Mouse (Mus musculus) heart, embryonic 12.5 days (tissue): ENCODE data around the gene Chrnb1. TPM values are rescaled to one million over a fixed set of nuclear protein-coding genes. Genes with fewer than 3 reads are reported as not detected.

Experiments
- ATAC-seq: fragments of 200-750 bp; cut with Nextera tagmentation; 2 replicates; pipeline ENCODE4 v1.8.0; 2017; ENCODE audit warnings: moderate TSS enrichment, moderate library complexity; ENCODE audit not compliant: insufficient number of reproducible peaks, low FRiP score
- H3K27ac ChIP-seq: fragments of 300-500 bp; sonication (generic); 2 replicates; pipeline ENCODE4 v1.5.1; 2016; ENCODE audit warnings: mild to moderate bottlenecking, moderate library complexity; ENCODE audit not compliant: poor library complexity, severe bottlenecking
- H3K27me3 ChIP-seq: fragments of 300-500 bp; sonication (generic); replicated peaks from 2 replicates; pipeline ENCODE4 v1.6.1; 2016; ENCODE audit warnings: mild to moderate bottlenecking, moderate library complexity
- H3K36me3 ChIP-seq: fragments of 300-500 bp; sonication (generic); 2 replicates; pipeline ENCODE4 v1.6.1; 2016; ENCODE audit warnings: mild to moderate bottlenecking, moderate library complexity
- H3K4me1 ChIP-seq: fragments of 300-500 bp; sonication (generic); replicated peaks from 2 replicates; pipeline ENCODE4 v1.6.1; 2016; ENCODE audit warnings: mild to moderate bottlenecking
- H3K4me2 ChIP-seq: fragments of 300-500 bp; sonication (generic); 2 replicates; pipeline ENCODE4 v1.6.1; 2016; ENCODE audit warnings: mild to moderate bottlenecking, moderate library complexity
- H3K4me3 ChIP-seq: fragments of 300-500 bp; sonication (generic); 2 replicates; pipeline ENCODE4 v1.5.1; 2016; ENCODE audit warnings: mild to moderate bottlenecking
- H3K9ac ChIP-seq: fragments of 300-500 bp; sonication (generic); 2 replicates; pipeline ENCODE4 v1.6.1; 2016; ENCODE audit warnings: mild to moderate bottlenecking, moderate library complexity
- H3K9me3 ChIP-seq: fragments of 300-500 bp; sonication (generic); replicated peaks from 2 replicates; pipeline ENCODE4 v1.6.1; 2016; ENCODE audit warnings: mild to moderate bottlenecking, moderate library complexity
- WGBS: fragments of 180-500 bp; shearing (Covaris S2); methylation state at CpG from one replicate; pipeline ENCODE4 v1.1.7; 2016; 5-methylcytosine and 5-hydroxymethylcytosine counted together
- polyA plus RNA-seq: library from polyadenylated mRNA; unstranded; fragments of >200 nt; fragmentation: Nextera tagmentation; extraction: Ambion mirVana; gene quantifications from 2 replicates; pipeline ENCODE4 v1.2.1, GENCODE M21; 2016

Gene Chrnb1
- polyA plus RNA-seq, result 5.6 and 7.7 TPM in 2 replicates

DNA sequence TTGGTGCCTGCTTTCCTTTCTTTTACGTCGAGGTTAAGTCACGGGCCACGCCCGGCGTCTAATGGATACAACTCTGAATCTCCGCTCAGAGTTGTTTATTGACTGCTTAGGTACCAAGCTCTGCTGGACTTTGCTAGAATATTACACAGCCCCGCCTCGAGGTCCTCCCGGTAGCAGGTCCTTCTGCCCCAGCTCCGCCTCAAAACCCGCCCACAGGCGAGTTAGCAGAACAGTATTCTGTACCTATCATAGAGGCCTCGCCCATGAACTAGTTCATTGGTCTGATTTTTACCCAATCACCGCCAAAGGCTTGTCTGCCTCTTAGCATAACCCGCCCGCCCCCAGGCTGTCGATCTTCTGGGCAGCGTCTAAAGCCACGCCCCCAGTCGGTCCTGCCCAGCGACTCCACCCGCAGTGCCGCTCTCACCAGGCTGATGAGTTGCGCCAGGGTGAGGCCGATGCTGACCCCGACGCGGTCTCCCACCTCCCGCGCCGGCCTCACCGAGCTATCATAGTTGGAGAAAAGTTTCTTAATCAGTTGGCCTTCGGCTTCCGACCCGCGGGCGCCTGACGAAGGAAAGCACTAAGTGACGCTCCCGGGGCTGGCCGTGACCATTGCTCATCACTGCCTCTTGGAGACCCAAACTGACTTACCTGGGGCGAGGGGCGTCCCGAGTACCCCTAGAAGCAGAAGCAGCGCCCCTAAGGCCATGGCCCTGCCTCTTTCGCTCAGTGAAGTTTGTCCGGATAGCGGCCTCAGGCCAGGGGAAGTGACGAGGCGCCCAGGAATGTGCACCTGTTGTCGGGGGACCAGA, at the start of gene Chrnb1:
Gene Chrnb1 (minus strand): TSS at position 776 of the 815 bp plus-strand sequence.
- Histone ChIP-seq H3K27me3 (peaks cover 33% of the 10 kb centered on the region), H3K4me1 (peaks cover 16% of the 10 kb centered on the region), H3K4me3 (peak within 1 kb of the TSS; percentile 54), H3K27ac (no peak within 1 kb of the TSS), H3K9me3 (no peaks in the 10 kb centered on the region), H3K36me3 (no peaks in the 10 kb centered on the region), H3K9ac (peak within 1 kb of the TSS; percentile 63), H3K4me2 (peak within 1 kb of the TSS; percentile 94)
- peak; percentile 96 for ATAC-seq
- 2% methylated on average over 52 of the region's 52 CpGs for WGBS

DNA sequence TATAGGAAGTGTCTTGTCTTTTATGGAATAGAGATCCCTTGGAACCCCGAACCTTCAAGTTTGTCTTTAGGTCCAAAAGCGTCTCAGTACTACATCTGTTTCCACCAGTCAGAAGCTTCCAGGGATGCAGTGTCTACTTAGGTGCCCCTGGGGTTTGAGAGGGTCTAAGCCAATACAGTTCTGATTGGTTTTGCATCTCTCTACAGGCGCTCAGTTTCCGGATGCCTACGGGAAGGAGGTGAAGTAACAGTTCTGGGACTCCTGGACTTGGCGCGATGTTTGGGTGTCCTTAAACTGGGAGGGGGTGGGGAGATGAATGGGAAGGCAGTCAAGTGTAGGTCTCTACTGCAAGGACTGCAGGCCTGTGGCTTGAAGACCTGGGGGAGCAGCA, 43.0 kb upstream of the Chrnb1 start:
- peak overlapping the region; percentile 75 for H3K9ac ChIP-seq
- no peak for ATAC-seq
- H3K4me2 ChIP-seq, result peak overlapping the region; percentile 92
- peaks cover 43% of the 10 kb centered on the region for H3K4me1 ChIP-seq
- peak overlapping the region; percentile 63 for H3K4me3 ChIP-seq
- H3K27me3 ChIP-seq, result peaks cover 30% of the 10 kb centered on the region
- 1% methylated on average over 7 of the region's 7 CpGs for WGBS
- H3K36me3 ChIP-seq, result no peaks in the 10 kb centered on the region
- no peaks in the 10 kb centered on the region for H3K9me3 ChIP-seq
- H3K27ac ChIP-seq, result peak overlapping the region; percentile 73

DNA sequence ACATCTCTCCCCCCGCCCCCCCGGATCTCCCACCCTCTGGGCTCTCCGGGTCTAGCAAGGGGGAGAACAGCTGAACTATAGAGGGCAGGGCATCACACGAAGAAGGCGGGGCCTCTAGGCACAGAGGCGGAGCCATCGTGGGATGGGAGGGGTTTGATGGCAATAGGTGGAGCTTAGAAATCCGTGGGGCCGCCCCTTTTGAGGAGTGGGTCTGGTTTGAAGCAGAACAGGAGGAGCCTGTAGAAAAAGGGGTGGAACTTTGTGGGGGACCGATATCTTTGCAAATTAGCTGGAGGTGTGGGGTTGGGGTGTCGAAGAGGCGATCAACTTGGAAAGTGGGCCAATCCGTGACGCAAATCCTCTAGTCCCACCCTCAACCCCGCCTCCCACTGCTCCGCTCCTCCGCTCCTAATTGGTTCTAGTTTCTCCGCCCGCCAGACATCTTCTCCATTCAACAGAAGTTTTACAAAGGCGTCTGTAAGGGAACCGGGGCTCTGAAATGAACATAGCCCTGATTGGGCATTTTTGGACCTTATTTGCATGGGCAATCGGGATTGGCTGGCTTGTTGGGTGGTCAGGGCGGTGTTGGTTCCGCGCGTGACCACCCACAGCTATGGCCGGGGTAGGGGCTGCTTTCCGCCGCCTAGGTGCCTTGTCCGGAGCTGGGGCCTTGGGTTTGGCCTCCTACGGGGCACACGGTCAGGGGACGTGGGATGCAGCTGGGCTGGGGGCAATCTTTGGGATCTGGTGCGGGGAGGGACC, 42.4 kb upstream of the Chrnb1 start, which contains the start of gene Tmem256:
Gene Tmem256 (plus strand): TSS at position 563 of the 762 bp plus-strand sequence.
- H3K9ac ChIP-seq, result peak within 1 kb of the TSS; percentile 78
- H3K4me3 ChIP-seq, result peak within 1 kb of the TSS; percentile 63
- H3K4me2 ChIP-seq, result peak within 1 kb of the TSS; percentile 92
- H3K27ac ChIP-seq, result peak within 1 kb of the TSS; percentile 73
- H3K27me3 ChIP-seq, result peaks cover 36% of the 10 kb centered on the region
- under 1% methylated on average over 34 of the region's 34 CpGs for WGBS
- ATAC-seq, result peak; percentile 92
- H3K9me3 ChIP-seq, result no peaks in the 10 kb centered on the region
- peaks cover 45% of the 10 kb centered on the region for H3K4me1 ChIP-seq
- no peaks in the 10 kb centered on the region for H3K36me3 ChIP-seq

DNA sequence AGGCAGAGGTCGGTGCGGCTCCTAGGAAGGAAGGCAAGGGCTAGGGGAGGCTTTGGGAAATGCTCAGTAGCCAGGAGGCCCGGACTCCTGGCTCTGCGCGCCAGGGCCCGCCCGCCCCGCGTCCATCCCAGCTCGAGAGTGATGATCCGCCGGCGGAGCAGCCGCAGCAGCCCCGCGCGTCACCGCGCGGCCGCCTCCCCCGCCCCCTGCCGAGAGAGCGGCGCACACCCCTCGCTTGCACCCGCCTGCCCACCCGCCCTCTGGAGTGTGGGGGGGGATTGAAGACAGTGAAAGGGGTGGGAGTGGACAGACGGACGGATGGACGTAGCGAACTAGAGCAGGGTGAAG, 41.8 kb upstream of the Chrnb1 start, which contains the start of gene Nlgn2:
Gene Nlgn2 (minus strand): TSS at position 181 of the 348 bp plus-strand sequence.
- H3K9me3 ChIP-seq, result no peaks in the 10 kb centered on the region
- H3K4me2 ChIP-seq, result peak within 1 kb of the TSS; percentile 92
- WGBS, result under 1% methylated on average over 31 of the region's 32 CpGs
- H3K36me3 ChIP-seq, result no peaks in the 10 kb centered on the region
- peak within 1 kb of the TSS; percentile 63 for H3K4me3 ChIP-seq
- ATAC-seq, result peak; percentile 76
- peaks cover 42% of the 10 kb centered on the region for H3K27me3 ChIP-seq
- H3K4me1 ChIP-seq, result peaks cover 45% of the 10 kb centered on the region
- peak within 1 kb of the TSS; percentile 73 for H3K27ac ChIP-seq
- peak within 1 kb of the TSS; percentile 78 for H3K9ac ChIP-seq

DNA sequence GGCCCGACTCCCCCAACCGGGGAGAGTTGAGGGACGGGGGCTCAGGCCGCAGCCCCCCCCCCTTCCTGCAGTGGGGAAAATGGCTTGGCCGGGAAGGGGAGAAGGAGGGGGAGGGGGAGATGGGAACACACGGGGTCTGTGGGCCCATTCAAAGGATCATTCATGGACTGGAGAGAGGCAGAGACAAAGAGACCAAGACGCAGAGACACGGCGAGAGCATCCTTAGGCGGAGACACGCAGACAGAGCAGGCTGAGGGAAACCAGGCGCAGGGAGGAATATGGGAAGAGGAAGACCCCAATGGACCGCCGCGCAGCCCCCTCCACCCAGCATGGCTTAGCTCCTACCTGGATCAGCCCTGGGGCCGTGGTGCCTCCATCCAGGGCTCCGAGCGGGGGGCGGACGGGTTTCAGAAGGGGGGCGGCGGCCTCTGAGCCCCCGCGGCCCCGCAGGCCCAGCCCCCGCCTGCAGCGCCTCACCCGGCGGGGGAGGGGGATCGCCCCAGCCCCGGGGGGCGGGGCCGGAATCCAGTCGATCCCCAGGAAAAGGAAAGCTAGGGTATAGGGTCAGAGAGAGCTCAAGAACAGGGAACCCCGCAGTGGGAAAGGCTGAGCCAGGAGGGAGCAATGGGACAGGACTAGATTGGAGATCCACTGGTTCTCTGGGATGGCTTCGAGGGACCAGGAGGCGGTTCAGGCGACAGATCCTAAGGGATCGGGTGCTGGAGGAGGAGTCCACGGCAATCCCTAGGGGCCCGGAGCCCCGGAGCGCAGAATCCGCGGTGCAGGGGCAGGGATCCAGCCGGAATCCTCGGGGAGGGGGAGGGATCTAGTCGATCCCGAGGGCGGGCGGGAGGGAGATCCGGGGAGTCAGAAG, 41.2 kb upstream of the Chrnb1 start:
- H3K27ac ChIP-seq, result 0 out of 2 replicates have a peak overlapping the region, but pooled peaks have one; percentile 41
- peak overlapping the region; percentile 78 for H3K9ac ChIP-seq
- ATAC-seq, result no peak
- H3K27me3 ChIP-seq, result peaks cover 48% of the 10 kb centered on the region
- peak overlapping the region; percentile 92 for H3K4me2 ChIP-seq
- WGBS, result 1% methylated on average over 41 of the region's 52 CpGs
- H3K36me3 ChIP-seq, result no peaks in the 10 kb centered on the region
- no peaks in the 10 kb centered on the region for H3K9me3 ChIP-seq
- peak overlapping the region; percentile 63 for H3K4me3 ChIP-seq
- H3K4me1 ChIP-seq, result peaks cover 45% of the 10 kb centered on the region

DNA sequence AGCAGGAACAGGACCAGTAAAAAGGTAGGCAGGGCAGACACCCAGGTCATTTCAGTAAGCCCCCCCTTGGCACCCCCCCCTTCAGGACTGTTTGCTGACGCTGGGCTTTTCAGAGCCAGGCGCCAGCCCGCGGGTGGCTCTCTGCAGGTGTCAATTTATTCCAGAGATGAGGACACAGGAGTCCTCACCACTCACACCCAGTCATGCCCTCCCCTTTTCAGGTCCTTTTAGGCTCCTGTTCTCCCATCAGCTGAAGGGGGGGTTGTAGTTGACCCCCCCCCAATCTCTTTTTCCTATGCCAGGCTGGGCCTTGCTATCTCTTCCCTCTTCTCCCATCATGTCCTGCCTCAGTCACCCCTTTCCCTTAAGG, 40.2 kb upstream of the Chrnb1 start:
- no peak overlapping the region for H3K9ac ChIP-seq
- peak overlapping the region; percentile 92 for H3K4me2 ChIP-seq
- H3K27ac ChIP-seq, result no peak overlapping the region
- no peaks in the 10 kb centered on the region for H3K9me3 ChIP-seq
- peaks cover 50% of the 10 kb centered on the region for H3K27me3 ChIP-seq
- H3K4me1 ChIP-seq, result peaks cover 45% of the 10 kb centered on the region
- WGBS, result 4% methylated on average over 4 of the region's 4 CpGs
- no peak overlapping the region for H3K4me3 ChIP-seq
- ATAC-seq, result no peak
- no peaks in the 10 kb centered on the region for H3K36me3 ChIP-seq

DNA sequence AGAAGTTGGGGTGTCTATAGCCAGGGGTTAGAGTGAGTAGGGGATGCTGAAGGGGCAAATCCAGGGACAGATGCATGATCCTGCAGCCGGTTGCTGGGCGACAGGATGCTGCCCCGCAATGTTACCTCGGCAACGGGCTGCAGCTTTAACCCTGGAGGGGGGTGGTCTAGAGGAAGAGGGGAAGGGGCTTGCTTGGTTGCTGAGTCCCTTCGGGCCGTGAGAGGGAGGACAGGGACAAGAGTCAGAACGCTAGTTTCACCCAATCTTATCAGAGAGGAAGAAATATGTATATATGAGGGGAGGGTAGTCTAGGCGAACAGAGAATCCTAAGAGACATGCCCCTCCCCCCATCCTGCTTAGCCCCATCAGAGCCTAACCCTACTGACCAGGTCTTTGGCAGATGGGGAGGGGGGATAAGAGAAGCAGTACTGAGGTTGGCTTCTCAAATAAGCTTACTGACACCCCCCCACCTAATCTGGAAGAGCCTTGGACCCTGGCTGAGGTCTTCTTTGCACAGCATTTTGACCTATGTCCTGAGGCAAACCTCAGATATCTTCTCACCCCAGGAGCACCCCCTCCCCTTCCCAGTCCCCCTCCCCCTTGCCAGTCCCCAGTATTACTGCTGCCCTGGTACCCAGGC, 39.7 kb upstream of the Chrnb1 start:
- Histone ChIP-seq H3K27ac (no peak overlapping the region), H3K4me2 (peak overlapping the region; percentile 92), H3K4me3 (0 out of 2 replicates have a peak overlapping the region, but pooled peaks have one; percentile 47), H3K36me3 (no peaks in the 10 kb centered on the region), H3K4me1 (peaks cover 45% of the 10 kb centered on the region), H3K27me3 (peaks cover 50% of the 10 kb centered on the region), H3K9me3 (no peaks in the 10 kb centered on the region), H3K9ac (no peak overlapping the region)
- ATAC-seq, result no peak
- 15% methylated on average over 9 of the region's 9 CpGs for WGBS

DNA sequence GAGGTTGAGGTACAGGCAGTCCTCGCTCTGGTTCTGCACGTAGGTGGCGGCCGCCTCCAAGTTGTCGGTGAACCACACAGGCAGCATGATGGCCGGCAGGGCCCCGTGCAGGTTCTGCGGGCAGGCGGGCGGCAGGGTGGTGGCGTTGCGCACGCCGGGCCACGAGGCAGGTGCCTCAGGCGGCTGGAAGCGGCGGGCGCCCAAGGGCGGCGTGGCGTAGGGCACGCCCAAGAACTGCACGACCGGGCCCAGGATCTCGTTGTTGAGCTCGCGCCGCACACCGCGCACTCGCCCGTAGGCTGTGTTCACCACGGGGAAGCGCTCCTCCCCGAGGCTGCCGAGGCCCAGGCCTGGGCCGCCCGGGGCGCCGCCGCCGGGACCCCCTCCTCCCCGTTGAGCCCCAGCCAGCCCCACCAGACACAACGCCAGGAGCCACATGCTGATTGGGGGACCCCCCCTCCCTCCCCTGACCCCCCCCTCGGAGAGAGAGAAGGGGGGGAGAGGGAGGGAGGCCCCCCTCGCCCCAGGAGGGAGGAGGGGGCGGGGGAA, 38.3 kb upstream of the Chrnb1 start:
- Histone ChIP-seq H3K9ac (peak overlapping the region; percentile 76), H3K4me3 (peak overlapping the region; percentile 47), H3K27ac (no peak overlapping the region), H3K9me3 (no peaks in the 10 kb centered on the region), H3K4me1 (peaks cover 39% of the 10 kb centered on the region), H3K36me3 (no peaks in the 10 kb centered on the region), H3K4me2 (peak overlapping the region; percentile 92), H3K27me3 (peaks cover 50% of the 10 kb centered on the region)
- 5% methylated on average over 37 of the region's 48 CpGs for WGBS
- ATAC-seq, result no peak

DNA sequence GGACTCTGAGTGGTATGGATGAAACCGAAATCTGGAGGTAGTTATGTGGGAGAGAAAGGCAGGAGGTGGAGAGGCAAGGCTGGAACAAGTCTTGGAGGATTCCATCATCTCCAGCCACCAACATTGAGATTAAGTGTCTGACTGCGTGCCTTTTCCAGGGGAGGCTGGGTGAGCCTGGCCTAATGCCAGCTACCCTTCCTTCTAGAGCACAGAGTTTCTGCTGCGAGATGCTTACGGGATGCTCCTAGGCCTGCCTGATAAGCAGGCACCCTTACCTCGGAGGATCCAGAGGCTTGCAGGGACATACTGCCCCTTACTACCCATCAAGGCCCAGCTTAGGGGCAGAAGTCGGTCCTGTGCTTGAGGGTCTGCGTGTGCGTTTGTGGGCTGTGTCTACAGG, 37.8 kb upstream of the Chrnb1 start:
- WGBS, result 41% methylated on average over 8 of the region's 8 CpGs

DNA sequence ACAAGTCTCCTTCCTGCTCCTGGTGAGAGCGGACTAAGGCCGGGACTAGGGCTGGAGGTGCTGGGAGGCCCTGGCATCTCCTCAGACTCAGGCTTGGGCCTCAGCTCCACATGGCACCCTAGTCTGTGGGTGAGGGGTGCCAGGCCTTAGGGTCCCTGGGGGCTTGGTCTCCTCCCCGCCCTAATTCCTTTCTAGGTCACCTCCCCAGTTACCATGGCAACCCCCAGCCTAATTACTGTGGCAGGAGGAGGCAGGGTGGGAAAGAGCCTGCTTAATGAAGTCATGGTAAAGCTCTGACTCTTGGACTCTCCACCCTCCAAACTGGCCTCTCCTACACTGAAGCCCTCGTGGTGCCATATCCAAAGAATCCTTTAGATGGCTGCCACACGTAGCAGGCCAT, 33.1 kb upstream of the Chrnb1 start:
- Histone ChIP-seq H3K36me3 (peaks cover 35% of the 10 kb centered on the region), H3K4me3 (no peak overlapping the region)
- WGBS, result 74% methylated on average over 5 of the region's 5 CpGs

More for the DNA sequence above, 37.8 kb upstream of the Chrnb1 start:
- H3K4me3 ChIP-seq, result peak overlapping the region; percentile 47
- peak overlapping the region; percentile 92 for H3K4me2 ChIP-seq
- peaks cover 36% of the 10 kb centered on the region for H3K4me1 ChIP-seq
- ATAC-seq, result no peak
- H3K36me3 ChIP-seq, result no peaks in the 10 kb centered on the region
- no peak overlapping the region for H3K27ac ChIP-seq
- H3K9me3 ChIP-seq, result no peaks in the 10 kb centered on the region
- H3K27me3 ChIP-seq, result peaks cover 50% of the 10 kb centered on the region
- H3K9ac ChIP-seq, result peak overlapping the region; percentile 76

More for the DNA sequence above, 33.1 kb upstream of the Chrnb1 start:
- Histone ChIP-seq H3K4me1 (peaks cover 3% of the 10 kb centered on the region; the same call in 1 of the 2 replicates), H3K9ac (no peak overlapping the region), H3K27me3 (peaks cover 21% of the 10 kb centered on the region), H3K4me2 (no peak overlapping the region), H3K27ac (no peak overlapping the region), H3K9me3 (no peaks in the 10 kb centered on the region)
- ATAC-seq, result peak; percentile 52
